Mouse (Mus musculus) lung, adult 2 months (tissue): ENCODE results near the gene Alcam. TPM values are rescaled to one million over a fixed set of nuclear protein-coding genes. Genes with fewer than 3 reads are reported as not detected.

Experiments used
- DNase-seq: peaks from one replicate; pipeline ENCODE4 v3.0.0; 2022
- H3K4me1 ChIP-seq: fragments of 200-500 bp; 2 replicates; pipeline ENCODE4 v1.6.1; 2011; ENCODE audit warnings: low read length; ENCODE audit not compliant: control insufficient read depth, insufficient read depth
- H3K4me3 ChIP-seq: fragments of 200-500 bp; replicated peaks from 2 replicates; pipeline ENCODE3; 2011; ENCODE audit warnings: low read depth, mild to moderate bottlenecking, control low read depth, low read length; ENCODE audit errors: extremely low read depth
- CTCF ChIP-seq: fragments of 200-500 bp; IDR thresholded peaks from 2 replicates; pipeline ENCODE4 v1.5.1; 2011; ENCODE audit warnings: mild to moderate bottlenecking, low read length, control low read depth; ENCODE audit not compliant: insufficient read depth
- POLR2A ChIP-seq: fragments of 200-500 bp; IDR thresholded peaks from 2 replicates; pipeline ENCODE4 v1.6.1; 2011; ENCODE audit warnings: low read depth, mild to moderate bottlenecking, control low read depth, low read length, borderline replicate concordance; ENCODE audit errors: extremely low read depth
- WGBS: fragments of 180-500 bp; shearing (Covaris S2); methylation state at CpG from one replicate; pipeline ENCODE4 v1.1.7; 2018; 5-methylcytosine and 5-hydroxymethylcytosine counted together
- polyA plus RNA-seq: library from polyadenylated mRNA; depleted of rRNA; stranded (reverse); fragments of >200 nt; gene quantifications from 2 replicates; pipeline ENCODE4 v1.2.3, GENCODE M21; 2012

Alcam gene
- polyA plus RNA-seq, 1 experiment: 82.2 TPM

- WGBS: 48% methylated on average over 13 of the region's 13 CpGs
- no peak for DNase-seq
- TF ChIP-seq CTCF (no peak), POLR2A (no peak)
- Histone ChIP-seq H3K4me1 (peaks cover 7% of the 10 kb centered on the region), H3K4me3 (no peak overlapping the region)
Measured at GRCm38 (mm10) chr16:52383456-52384185, 70.3 kb downstream of the Alcam start.

- Histone ChIP-seq H3K4me3 (no peak overlapping the region), H3K4me1 (peaks cover 7% of the 10 kb centered on the region)
- WGBS: 54% methylated on average over 7 of the region's 7 CpGs
- TF ChIP-seq POLR2A (no peak), CTCF (no peak)
- DNase-seq: no peak
Measured at GRCm38 (mm10) chr16:52378811-52379597, 74.9 kb downstream of the Alcam start.

DNA sequence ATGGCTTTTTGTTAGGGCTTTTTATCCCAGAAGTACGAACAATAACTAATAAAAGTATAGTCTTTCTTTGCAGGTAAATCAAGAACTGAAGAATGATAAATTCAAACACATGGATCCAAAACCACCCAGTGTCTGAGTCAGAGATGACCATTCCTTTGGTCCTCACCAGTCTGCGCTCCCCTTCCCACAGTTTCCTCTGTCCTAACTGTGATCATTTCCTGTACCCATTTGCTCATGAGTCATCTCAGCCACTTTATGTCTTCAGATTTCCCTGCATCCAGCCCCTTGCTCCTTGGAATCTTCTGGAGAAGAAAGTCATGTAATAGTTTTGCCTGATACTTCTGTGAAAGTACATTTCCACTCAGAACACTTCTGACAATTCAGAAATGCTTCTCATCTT is 77.0 kb downstream of the Alcam start:
- TF ChIP-seq CTCF (no peak), POLR2A (no peak)
- no peak for DNase-seq
- no peak overlapping the region for H3K4me3 ChIP-seq
- WGBS: 82% methylated on average over 2 of the region's 2 CpGs
- peaks cover 4% of the 10 kb centered on the region; the same call in 1 of the 2 replicates for H3K4me1 ChIP-seq

DNA sequence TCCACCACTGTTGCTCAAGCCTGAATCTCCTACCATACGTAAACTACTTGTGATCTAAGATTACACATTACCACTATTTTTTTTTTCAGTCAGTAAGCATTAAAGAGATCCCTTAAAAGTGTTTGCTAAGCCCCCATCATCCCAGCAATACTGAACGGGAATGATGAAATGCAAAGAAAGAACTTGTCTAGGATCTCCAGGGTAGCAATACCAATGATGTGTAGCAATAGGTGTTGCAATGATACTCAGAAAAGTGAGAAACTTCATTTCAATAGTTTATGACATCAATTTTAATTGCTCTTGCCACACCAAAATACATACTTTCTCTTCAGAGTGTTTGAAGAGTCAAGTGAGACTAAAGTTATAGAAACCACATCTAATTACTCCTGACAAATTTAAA is 81.9 kb downstream of the Alcam start:
- Histone ChIP-seq H3K4me1 (peaks cover 2% of the 10 kb centered on the region; the same call in 1 of the 2 replicates), H3K4me3 (no peak overlapping the region)
- whole genome bisulfite sequencing: 55% methylated on average over 2 of the region's 2 CpGs
- DNase-seq: no peak
- TF ChIP-seq CTCF (no peak), POLR2A (no peak)

DNA sequence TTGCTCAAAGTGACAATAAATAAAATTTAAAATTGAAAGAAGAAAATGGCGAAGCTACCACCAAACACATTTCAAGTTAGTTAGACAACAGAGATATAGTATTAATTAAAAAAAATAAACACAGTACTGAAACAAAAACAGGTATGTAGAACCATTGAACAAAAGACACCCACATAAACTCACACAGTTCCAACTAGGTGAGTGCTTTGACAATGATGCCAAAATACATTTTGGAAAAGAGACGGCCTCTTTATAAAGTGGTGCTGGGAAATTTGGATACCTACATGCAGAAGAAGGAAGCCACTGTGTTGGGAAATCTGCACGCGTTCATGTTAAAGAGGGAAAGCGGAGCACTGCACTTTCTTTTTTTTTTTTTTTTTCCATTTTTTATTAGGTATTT is 85.4 kb downstream of the Alcam start:
- WGBS: 88% methylated on average over 5 of the region's 5 CpGs
- no peak overlapping the region for H3K4me3 ChIP-seq
- peaks cover 2% of the 10 kb centered on the region; the same call in 1 of the 2 replicates for H3K4me1 ChIP-seq
- no peak for DNase-seq
- TF ChIP-seq CTCF: no peak
- TF ChIP-seq POLR2A: no peak

DNA sequence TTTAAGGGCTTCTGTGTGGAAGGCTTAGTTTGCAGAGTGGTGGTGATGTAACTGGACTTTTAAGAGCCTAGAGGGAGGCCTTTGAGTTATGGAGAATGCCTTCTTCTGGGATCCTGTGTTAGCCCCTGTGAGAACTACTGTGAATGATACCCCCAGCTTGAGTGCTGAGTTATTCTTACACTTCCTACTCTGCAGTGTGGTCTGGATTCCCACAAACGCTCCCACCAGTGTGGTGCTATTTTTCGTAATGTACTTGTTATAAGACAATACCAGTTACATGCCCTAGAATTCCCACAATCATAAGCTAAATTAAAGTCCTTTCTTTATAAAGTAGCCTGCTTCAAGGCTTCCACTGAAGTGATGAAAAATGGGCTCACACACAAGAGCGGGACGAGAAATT is 87.0 kb downstream of the Alcam start:
- WGBS: 82% methylated on average over 4 of the region's 4 CpGs

GRCm38 (mm10) chr16:52363944-52364511 is 89.8 kb downstream of the Alcam start:
- TF ChIP-seq POLR2A (no peak), CTCF (no peak)
- WGBS: 82% methylated on average over 4 of the region's 4 CpGs
- no peak for DNase-seq
- H3K4me3 ChIP-seq: no peak overlapping the region
- no peaks in the 10 kb centered on the region for H3K4me1 ChIP-seq

More for the DNA sequence above, 87.0 kb downstream of the Alcam start:
- Histone ChIP-seq H3K4me1 (peaks cover 2% of the 10 kb centered on the region; the same call in 1 of the 2 replicates), H3K4me3 (no peak overlapping the region)
- no peak for DNase-seq
- TF ChIP-seq POLR2A (no peak), CTCF (no peak)

DNA sequence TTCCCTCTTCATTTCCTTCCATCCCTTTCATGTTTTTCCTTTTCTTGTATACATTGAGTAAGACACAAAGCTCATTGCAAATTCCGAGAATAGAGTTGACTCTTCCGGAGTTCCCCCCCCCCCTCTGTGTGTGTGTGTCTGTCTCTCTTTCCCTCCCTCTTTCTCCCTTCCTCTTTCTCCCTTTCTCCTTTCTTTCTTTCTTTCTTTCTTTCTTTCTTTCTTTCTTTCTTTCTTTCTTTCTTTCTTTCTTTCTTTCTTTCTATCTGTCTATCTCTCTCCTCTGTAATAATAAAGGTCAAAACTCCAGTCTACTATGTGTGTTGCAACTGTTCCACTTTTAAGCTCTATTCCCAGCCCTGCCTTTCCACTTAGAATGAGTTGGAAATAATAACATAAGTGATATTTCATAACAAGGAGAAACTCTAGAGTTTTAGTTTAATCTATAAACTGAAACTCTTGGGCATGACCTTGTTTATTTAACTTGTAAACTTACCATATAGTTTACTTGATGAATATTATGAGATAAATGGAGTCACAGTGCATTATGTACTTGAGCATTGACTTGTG is 110.3 kb downstream of the Alcam start:
- Histone ChIP-seq H3K4me1 (peaks cover 3% of the 10 kb centered on the region), H3K4me3 (no peak overlapping the region)
- TF ChIP-seq POLR2A (no peak), CTCF (no peak)
- no peak for DNase-seq
- WGBS: 16% methylated on average over 2 of the region's 2 CpGs
